Mouse (Mus musculus): ENCODE measurements at regions not wholly inside any gene's neighbourhood (a gene's known extent, or its start where the extent isn't known, plus 50 kb on each side); places are given as distances from the start of the nearest gene placed in this dataset.

- no peak overlapping the region for H3K4me2 ChIP-seq (ENCODE audit: low read length)
- H3K36me3 ChIP-seq (ENCODE audit: control insufficient read depth, insufficient read depth, low read length): no peaks in the 10 kb centered on the region
- H3K4me1 ChIP-seq (ENCODE audit: control insufficient read depth, insufficient read depth, low read length): no peaks in the 10 kb centered on the region
- ATAC-seq (no peak), DNase-seq (ENCODE audit: low spot score) (no peak)
- no peak overlapping the region for H3K4me3 ChIP-seq (ENCODE audit: low read depth, low read length)
- no peaks in the 10 kb centered on the region for H3K27me3 ChIP-seq (replicated peaks; ENCODE audit: control insufficient read depth, insufficient read depth, low read length)
- WGBS: 77% methylated on average over 1 of the region's 1 CpGs
- H3K9me3 ChIP-seq (replicated peaks; ENCODE audit: control insufficient read depth, low read length): 0 out of 2 replicates have a peak, but pooled peaks cover 3% of the 10 kb centered on the region
- H3K27ac ChIP-seq (ENCODE audit: low read depth, low read length): no peak overlapping the region
- H3K9ac ChIP-seq (ENCODE audit: low read length): no peak overlapping the region
Measured at GRCm38 (mm10) chr12:36748345-36748744, 360.0 kb upstream of the Meox2 start.

GRCm38 (mm10) chr12:36765315-36766058, 342.9 kb upstream of the Meox2 start:
- no peak overlapping the region for H3K9ac ChIP-seq (ENCODE audit: low read length)
- no peaks in the 10 kb centered on the region for H3K36me3 ChIP-seq (ENCODE audit: control insufficient read depth, insufficient read depth, low read length)
- no peak overlapping the region for H3K4me3 ChIP-seq (ENCODE audit: low read depth, low read length)
- no peaks in the 10 kb centered on the region for H3K27me3 ChIP-seq (replicated peaks; ENCODE audit: control insufficient read depth, insufficient read depth, low read length)
- no peaks in the 10 kb centered on the region for H3K9me3 ChIP-seq (replicated peaks; ENCODE audit: control insufficient read depth, low read length)
- ATAC-seq (no peak), DNase-seq (ENCODE audit: low spot score) (peak; percentile 7)
- no peak overlapping the region for H3K4me2 ChIP-seq (ENCODE audit: low read length)
- 82% methylated on average over 4 of the region's 4 CpGs for WGBS
- H3K27ac ChIP-seq (ENCODE audit: low read depth, low read length): no peak overlapping the region
- no peaks in the 10 kb centered on the region for H3K4me1 ChIP-seq (ENCODE audit: control insufficient read depth, insufficient read depth, low read length)

DNA sequence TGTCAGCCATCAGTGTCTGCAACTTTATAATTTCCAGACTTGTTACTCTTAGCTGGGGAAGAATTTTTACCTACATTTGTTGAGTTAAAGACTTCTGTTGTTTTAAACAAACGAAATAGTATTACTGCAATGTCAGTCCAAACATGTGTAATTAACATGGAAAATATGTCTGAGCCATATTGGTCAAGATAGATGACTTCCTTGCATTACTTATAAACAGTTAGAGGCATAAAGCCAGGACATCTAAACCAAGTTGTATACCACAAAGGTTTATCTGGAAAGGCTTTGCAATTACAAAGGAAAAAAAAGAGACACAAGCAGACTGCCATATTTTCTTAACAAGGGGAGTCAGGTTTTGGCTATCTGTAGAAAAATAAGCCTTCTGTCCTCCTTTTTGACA, 342.2 kb upstream of the Meox2 start:
- H3K4me2 ChIP-seq (ENCODE audit: low read length): no peak overlapping the region
- DNase-seq (ENCODE audit: low spot score) (no peak), ATAC-seq (no peak)
- H3K9me3 ChIP-seq (replicated peaks; ENCODE audit: control insufficient read depth, low read length): no peaks in the 10 kb centered on the region
- 64% methylated on average over 1 of the region's 1 CpGs for WGBS
- no peaks in the 10 kb centered on the region for H3K4me1 ChIP-seq (ENCODE audit: control insufficient read depth, insufficient read depth, low read length)
- H3K27me3 ChIP-seq (replicated peaks; ENCODE audit: control insufficient read depth, insufficient read depth, low read length): no peaks in the 10 kb centered on the region
- H3K4me3 ChIP-seq (ENCODE audit: low read depth, low read length): no peak overlapping the region
- H3K9ac ChIP-seq (ENCODE audit: low read length): no peak overlapping the region
- H3K27ac ChIP-seq (ENCODE audit: low read depth, low read length): no peak overlapping the region
- no peaks in the 10 kb centered on the region for H3K36me3 ChIP-seq (ENCODE audit: control insufficient read depth, insufficient read depth, low read length)

- Histone ChIP-seq H3K4me3 (ENCODE audit: low read depth, low read length) (no peak overlapping the region), H3K9me3 (replicated peaks; ENCODE audit: control insufficient read depth, low read length) (no peaks in the 10 kb centered on the region), H3K27ac (ENCODE audit: low read depth, low read length) (no peak overlapping the region), H3K4me2 (ENCODE audit: low read length) (no peak overlapping the region), H3K27me3 (replicated peaks; ENCODE audit: control insufficient read depth, insufficient read depth, low read length) (no peaks in the 10 kb centered on the region), H3K36me3 (ENCODE audit: control insufficient read depth, insufficient read depth, low read length) (no peaks in the 10 kb centered on the region), H3K4me1 (ENCODE audit: control insufficient read depth, insufficient read depth, low read length) (no peaks in the 10 kb centered on the region), H3K9ac (ENCODE audit: low read length) (no peak overlapping the region)
- ATAC-seq (no peak), DNase-seq (ENCODE audit: low spot score) (no peak)
- WGBS: 94% methylated on average over 7 of the region's 7 CpGs
Measured at GRCm38 (mm10) chr12:36780761-36781160, 327.6 kb upstream of the Meox2 start.

DNA sequence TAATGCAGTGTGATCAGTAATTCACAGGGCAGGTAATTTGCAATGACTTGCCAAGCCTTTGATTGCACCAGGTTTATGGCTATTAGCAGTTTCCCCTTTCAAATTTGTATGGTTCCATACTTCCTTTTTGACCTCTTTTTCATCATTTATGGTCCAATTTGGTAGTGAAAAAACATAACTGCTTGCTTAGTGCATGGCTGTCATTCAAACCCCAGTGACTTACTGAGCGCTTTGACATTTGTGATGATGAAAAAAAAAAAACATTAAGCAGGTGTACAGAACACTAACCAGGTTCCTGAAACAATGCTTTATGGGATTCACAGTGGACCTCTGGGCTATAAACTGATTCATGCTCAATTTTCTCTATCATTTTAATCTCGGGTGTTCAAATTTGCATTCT, 317.5 kb upstream of the Meox2 start:
- H3K27me3 ChIP-seq (replicated peaks; ENCODE audit: control insufficient read depth, insufficient read depth, low read length): no peaks in the 10 kb centered on the region
- H3K4me3 ChIP-seq (ENCODE audit: low read depth, low read length): no peak overlapping the region
- no peak overlapping the region for H3K9ac ChIP-seq (ENCODE audit: low read length)
- no peak overlapping the region for H3K27ac ChIP-seq (ENCODE audit: low read depth, low read length)
- DNase-seq (ENCODE audit: low spot score): no peak
- H3K4me1 ChIP-seq (ENCODE audit: control insufficient read depth, insufficient read depth, low read length): no peaks in the 10 kb centered on the region
- no peak overlapping the region for H3K4me2 ChIP-seq (ENCODE audit: low read length)
- no peak for ATAC-seq
- H3K9me3 ChIP-seq (replicated peaks; ENCODE audit: control insufficient read depth, low read length): no peaks in the 10 kb centered on the region
- no peaks in the 10 kb centered on the region for H3K36me3 ChIP-seq (ENCODE audit: control insufficient read depth, insufficient read depth, low read length)
- WGBS: 89% methylated on average over 2 of the region's 2 CpGs

DNA sequence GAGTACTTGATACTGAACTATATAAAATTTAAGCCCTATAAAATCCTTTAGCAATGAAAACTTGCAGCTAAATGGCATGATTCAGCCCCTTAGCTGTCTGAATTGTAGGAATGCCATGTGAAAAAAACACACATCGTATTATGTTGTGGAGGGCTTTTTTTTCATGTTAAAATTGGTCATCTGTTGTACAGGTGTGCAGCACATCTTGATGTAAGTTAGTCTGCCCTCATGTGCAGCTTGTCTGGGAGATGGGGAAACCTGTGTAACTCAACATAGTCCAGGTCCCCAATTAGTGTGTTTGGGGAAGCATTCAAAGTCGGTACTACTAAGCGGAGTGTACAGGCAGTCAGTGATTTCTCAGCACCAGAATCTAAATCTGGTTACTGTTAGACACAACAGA, 316.9 kb upstream of the Meox2 start:
- no peak for DNase-seq (ENCODE audit: low spot score)
- no peaks in the 10 kb centered on the region for H3K27me3 ChIP-seq (replicated peaks; ENCODE audit: control insufficient read depth, insufficient read depth, low read length)
- WGBS: 88% methylated on average over 3 of the region's 3 CpGs
- H3K27ac ChIP-seq (ENCODE audit: low read depth, low read length): no peak overlapping the region
- H3K9me3 ChIP-seq (replicated peaks; ENCODE audit: control insufficient read depth, low read length): no peaks in the 10 kb centered on the region
- no peaks in the 10 kb centered on the region for H3K4me1 ChIP-seq (ENCODE audit: control insufficient read depth, insufficient read depth, low read length)
- ATAC-seq: no peak
- no peaks in the 10 kb centered on the region for H3K36me3 ChIP-seq (ENCODE audit: control insufficient read depth, insufficient read depth, low read length)
- no peak overlapping the region for H3K9ac ChIP-seq (ENCODE audit: low read length)
- H3K4me2 ChIP-seq (ENCODE audit: low read length): no peak overlapping the region
- H3K4me3 ChIP-seq (ENCODE audit: low read depth, low read length): no peak overlapping the region

DNA sequence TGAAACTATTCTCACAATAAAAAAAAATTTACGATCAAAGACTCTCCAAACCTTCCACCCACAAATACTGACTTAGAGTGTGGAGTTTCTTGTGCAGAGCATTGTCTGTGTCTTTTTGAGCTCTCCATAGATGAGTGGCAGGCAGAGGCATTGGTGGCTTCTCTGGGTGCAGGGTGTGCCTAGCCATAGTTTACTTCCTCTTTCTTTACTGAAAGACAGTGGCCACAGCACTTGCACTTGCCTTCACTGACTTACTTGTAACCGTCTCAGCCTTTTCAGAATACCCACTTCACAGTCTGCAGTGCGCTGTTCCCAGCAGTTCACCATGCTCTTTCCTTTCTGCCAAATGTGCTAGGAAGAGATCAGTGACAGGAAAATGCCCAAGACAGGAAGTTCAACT, 316.1 kb upstream of the Meox2 start:
- DNase-seq (ENCODE audit: low spot score) (no peak), ATAC-seq (no peak)
- H3K4me3 ChIP-seq (ENCODE audit: low read depth, low read length): no peak overlapping the region
- H3K4me2 ChIP-seq (ENCODE audit: low read length): no peak overlapping the region
- WGBS: 73% methylated on average over 3 of the region's 3 CpGs
- no peak overlapping the region for H3K9ac ChIP-seq (ENCODE audit: low read length)
- H3K4me1 ChIP-seq (ENCODE audit: control insufficient read depth, insufficient read depth, low read length): no peaks in the 10 kb centered on the region
- no peaks in the 10 kb centered on the region for H3K27me3 ChIP-seq (replicated peaks; ENCODE audit: control insufficient read depth, insufficient read depth, low read length)
- H3K27ac ChIP-seq (ENCODE audit: low read depth, low read length): no peak overlapping the region
- no peaks in the 10 kb centered on the region for H3K9me3 ChIP-seq (replicated peaks; ENCODE audit: control insufficient read depth, low read length)
- H3K36me3 ChIP-seq (ENCODE audit: control insufficient read depth, insufficient read depth, low read length): no peaks in the 10 kb centered on the region

GRCm38 (mm10) chr12:36793799-36794198, 314.5 kb upstream of the Meox2 start:
- peak; percentile 60 for DNase-seq (ENCODE audit: low spot score)
- 2% methylated on average over 2 of the region's 2 CpGs for WGBS

DNA sequence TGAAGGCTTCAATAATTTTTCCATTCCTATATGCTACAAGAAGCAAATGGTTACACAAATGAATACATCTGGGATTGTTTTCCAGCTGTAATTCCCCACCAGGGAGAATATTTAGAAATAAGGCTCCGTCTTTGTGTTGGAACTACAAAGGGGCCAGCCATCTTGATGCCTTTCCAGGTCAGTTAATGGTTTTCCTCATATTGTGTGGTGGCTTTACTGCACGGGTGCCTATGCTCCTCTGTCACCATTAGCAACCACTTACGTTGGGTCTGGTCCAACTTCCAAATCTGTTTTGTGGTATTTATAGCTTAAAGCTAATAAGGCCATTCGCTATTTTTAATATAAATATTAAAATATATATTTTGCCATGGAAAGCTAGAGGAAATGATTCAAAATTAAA, 312.1 kb upstream of the Meox2 start:
- H3K27me3 ChIP-seq (replicated peaks; ENCODE audit: control insufficient read depth, insufficient read depth, low read length): no peaks in the 10 kb centered on the region
- no peak overlapping the region for H3K4me2 ChIP-seq (ENCODE audit: low read length)
- DNase-seq (ENCODE audit: low spot score) (no peak), ATAC-seq (no peak)
- H3K36me3 ChIP-seq (ENCODE audit: control insufficient read depth, insufficient read depth, low read length): no peaks in the 10 kb centered on the region
- no peak overlapping the region for H3K4me3 ChIP-seq (ENCODE audit: low read depth, low read length)
- no peak overlapping the region for H3K9ac ChIP-seq (ENCODE audit: low read length)
- no peaks in the 10 kb centered on the region for H3K4me1 ChIP-seq (ENCODE audit: control insufficient read depth, insufficient read depth, low read length)
- no peaks in the 10 kb centered on the region for H3K9me3 ChIP-seq (replicated peaks; ENCODE audit: control insufficient read depth, low read length)
- H3K27ac ChIP-seq (ENCODE audit: low read depth, low read length): no peak overlapping the region
- 69% methylated on average over 4 of the region's 4 CpGs for WGBS

More at GRCm38 (mm10) chr12:36793799-36794198, 314.5 kb upstream of the Meox2 start:
- Histone ChIP-seq H3K9ac (ENCODE audit: low read length) (no peak overlapping the region), H3K4me3 (ENCODE audit: low read depth, low read length) (no peak overlapping the region), H3K27me3 (replicated peaks; ENCODE audit: control insufficient read depth, insufficient read depth, low read length) (no peaks in the 10 kb centered on the region), H3K27ac (ENCODE audit: low read depth, low read length) (no peak overlapping the region), H3K4me2 (ENCODE audit: low read length) (no peak overlapping the region), H3K4me1 (ENCODE audit: control insufficient read depth, insufficient read depth, low read length) (no peaks in the 10 kb centered on the region), H3K9me3 (replicated peaks; ENCODE audit: control insufficient read depth, low read length) (no peaks in the 10 kb centered on the region), H3K36me3 (ENCODE audit: control insufficient read depth, insufficient read depth, low read length) (no peaks in the 10 kb centered on the region)
- peak; percentile 81; the same call in 1 of the 2 replicates for ATAC-seq

All from forebrain, embryonic 14.5 days (tissue).